Mouse (Mus musculus) lung, postnatal 10 days (tissue): ENCODE measurements around the gene Atf6b.

ENCODE experiments used
- DNase-seq: peaks from one replicate; pipeline ENCODE4 v3.0.0; 2021

The Atf6b gene

DNA sequence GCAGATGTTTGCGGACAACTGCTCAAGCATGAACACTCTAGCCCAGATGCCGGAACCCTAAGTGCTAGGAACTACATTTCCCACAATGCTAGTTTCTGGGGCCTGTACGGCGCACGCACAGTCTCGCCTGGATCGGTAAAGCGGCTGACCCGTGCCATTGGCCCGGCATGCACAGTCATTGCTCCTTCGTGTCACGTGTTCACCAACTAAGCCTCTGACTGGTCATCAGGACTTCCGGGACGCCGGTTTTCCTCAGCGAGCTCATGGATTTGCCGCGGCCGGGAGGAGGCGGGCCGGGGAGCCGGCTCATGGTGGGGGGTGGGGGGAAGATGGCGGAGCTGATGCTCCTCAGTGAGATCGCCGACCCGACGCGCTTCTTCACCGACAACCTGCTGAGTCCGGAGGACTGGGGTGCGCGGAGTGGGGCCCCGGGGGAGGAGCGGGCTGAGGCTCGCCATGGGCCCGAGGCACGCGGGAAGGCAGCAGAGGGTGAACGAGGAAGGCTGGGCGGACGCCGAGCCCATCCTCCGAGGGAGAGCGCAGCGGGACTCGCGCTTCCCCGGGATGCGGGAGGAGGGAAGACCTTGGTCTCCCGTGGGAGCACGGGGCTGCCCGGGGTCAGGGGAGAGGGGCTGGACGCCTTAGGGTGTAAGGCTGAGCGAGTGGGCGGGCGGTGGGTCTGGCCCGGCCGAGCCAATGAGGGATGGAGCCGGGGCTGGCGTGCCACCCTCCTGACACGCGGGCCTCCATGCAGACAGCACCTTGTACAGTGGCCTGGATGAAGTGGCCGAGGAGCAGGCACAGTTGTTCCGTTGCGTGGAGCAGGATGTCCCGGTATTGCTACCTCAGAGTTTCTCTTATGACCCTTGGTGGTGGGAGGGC is at the start of gene Atf6b:
TSS of gene Atf6b (plus strand) at position 241 of the 882 bp plus-strand sequence.
- DNase-seq, result peak; percentile 98

DNA sequence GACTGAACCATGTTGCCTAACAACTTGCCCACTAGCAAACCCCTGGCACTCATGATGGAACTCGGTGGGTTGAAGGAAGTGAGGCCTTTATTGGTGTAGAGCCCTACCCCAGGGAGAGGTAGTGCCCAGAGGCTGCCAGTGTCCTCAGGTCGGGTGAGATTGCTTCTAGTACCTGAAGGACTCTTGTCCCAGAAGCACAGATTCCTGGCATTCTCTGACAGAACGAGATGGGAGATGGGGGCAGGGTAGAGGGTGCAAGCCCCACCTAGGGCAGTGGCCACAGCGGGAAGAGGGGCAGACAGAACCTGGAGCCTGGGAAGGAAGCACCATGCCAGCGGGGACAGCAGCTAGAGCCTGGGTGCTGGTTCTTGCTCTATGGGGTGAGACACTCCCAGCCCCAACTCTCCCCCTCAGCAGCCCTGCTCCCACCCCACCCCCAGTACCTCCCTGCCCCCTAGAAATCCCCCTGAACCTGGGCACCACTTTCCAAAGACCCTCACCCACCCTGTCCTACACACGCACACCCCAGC is 49.3 kb upstream of the Atf6b start, which contains the start of gene Ager:
TSS of gene Ager (plus strand) at position 297 of the 530 bp plus-strand sequence.
- DNase-seq, result peak; percentile 78

DNA sequence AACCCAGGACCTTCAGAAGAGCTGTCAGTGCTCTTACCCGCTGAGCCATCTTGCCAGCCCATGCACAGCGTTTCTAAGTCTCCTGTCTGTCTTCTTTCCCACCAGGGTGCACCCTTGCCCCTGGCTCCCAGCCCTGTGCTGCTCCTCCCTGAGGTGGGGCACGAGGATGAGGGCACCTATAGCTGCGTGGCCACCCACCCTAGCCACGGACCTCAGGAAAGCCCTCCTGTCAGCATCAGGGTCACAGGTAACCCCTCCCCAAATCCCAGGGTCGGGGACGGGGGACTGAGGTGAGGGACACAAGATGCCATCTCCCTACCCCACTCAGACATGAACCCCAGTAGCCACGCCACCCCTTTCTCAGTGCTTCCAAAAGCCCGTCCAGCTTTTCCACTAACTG is 47.1 kb upstream of the Atf6b start:
- no peak for DNase-seq

DNA sequence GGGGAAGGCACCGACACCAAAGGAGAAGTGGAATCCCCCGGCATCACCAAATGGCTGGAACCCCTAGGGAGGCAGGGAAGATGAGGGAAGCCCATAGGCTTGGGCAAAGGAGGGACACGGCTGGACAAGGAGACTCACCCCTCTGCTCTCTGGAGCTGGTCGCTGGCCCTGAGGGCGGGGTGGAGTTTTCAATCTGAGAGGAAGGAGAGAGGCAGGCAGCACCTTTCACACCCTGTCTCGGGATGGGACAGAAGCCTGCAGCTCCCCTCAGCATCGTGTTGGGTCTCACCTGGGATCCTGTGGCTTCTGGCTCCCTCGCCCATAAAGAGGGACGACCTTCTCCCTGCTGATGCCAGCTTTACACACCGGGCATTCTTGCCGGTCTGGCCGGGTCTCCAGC is 45.1 kb upstream of the Atf6b start:
- no peak for DNase-seq

DNA sequence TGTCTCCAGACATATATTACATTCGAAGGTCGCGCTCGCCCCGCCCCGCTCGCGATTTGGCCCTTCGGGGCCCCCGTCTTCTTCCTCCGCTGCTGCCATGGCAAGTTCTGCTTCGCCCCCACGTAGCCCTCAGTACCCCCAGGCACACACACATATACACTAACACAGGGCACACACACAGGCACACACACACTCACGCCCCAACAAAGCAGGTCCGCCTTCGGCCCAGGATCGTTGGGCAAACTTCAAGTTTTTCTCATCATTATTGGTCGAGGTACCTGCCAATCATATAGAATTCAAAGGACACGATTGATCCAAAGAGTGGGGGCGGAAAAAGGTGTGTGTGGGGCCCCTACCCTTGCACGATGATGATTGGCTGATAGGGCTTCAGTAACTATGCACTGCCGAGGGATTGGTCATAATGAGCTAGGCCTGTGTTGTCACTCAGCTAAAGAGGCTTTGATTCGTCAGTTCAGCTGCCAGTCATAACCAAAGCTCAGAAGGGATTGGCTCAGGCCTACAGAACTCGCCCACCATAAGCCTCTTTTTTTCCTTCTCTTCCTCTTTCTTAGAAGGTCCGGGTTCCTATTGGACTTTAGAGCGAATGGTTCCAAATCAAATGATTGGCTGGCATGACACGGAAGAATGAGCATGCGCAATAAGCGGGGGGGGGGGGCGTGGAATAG is 43.4 kb upstream of the Atf6b start, which contains the start of gene Rnf5:
TSS of gene Rnf5 (minus strand) at position 316 of the 686 bp plus-strand sequence.
- DNase-seq, result peak; percentile 100

DNA sequence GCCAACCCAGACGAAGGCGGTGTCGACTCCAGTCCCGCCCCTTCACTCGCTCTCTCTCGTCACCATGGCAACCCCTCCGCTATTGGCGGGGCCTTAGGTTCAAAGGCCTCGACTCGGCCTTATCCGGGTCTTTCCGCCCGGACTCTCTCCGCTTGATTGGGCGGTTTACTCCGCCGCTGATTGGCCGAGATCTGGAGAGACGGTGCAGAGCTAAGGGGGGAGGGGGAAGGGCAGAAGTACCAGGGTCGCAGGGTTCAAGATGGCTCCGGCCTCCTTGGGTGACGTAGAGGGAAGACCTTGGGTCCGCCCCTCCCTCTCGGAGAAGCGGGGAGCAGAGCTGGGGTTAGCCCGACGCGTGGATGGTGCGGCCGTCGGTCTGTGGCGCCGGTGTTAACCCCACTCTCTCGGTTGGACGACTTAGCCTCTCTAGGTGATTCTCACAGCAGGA is 42.9 kb upstream of the Atf6b start, which contains the start of gene Agpat1:
TSS of gene Agpat1 (plus strand) at position 202 of the 448 bp plus-strand sequence.
- peak; percentile 99 for DNase-seq

DNA sequence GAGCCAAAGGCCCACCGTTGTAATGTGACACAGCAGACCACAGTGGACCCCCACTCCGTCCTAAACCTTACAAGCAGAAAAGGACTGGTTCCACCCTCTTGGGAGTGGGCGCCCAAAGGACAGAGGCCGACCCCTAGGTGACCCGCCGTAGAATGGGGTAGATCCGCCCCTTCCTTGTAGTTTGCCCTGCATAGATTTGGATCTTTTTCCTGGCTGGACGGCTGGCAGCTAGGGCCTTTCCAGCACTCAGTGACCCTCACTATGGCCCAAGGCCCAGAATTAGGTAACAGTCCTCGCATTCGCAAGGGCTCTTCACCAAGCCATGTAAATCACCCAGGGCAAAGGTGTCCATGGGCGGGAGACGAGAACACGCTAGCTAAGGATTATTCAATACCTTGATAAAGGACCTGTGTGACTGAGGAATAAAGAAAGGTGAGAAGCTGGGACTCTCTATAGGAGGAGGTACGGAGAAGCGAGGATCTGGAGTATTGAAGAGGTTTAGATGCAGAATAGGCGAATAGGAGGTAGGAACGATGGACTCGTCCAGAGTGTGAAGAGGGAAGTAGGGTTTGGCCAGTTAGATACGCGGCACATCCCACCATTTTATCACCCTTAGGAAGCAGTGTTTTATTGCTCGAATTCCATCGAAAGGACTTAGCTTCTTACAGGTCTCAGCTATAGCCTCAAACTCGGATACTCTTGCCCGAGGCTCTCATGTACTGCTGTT is 42.3 kb upstream of the Atf6b start:
- DNase-seq, result peak; percentile 77

DNA sequence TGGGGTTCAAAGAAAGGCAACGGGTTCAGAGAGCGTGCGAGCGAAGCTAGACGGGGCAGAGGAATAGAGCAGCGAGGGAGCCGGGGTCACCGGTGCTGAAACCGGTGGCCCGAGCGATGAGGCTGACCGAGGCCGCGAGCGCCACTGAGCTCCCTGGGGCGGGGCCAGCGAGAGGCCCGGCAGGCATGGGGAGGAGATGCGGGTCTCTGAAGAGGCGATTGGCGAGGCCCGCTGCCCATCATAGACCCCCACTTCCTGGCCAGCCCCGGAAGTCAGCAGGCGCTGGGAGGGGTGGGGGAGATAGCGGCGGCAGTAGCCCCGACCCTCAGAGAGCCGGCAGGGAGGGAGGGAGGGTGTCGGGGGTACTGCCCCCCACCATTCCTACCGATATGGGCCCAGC is 41.3 kb upstream of the Atf6b start:
- DNase-seq, result peak; percentile 98

DNA sequence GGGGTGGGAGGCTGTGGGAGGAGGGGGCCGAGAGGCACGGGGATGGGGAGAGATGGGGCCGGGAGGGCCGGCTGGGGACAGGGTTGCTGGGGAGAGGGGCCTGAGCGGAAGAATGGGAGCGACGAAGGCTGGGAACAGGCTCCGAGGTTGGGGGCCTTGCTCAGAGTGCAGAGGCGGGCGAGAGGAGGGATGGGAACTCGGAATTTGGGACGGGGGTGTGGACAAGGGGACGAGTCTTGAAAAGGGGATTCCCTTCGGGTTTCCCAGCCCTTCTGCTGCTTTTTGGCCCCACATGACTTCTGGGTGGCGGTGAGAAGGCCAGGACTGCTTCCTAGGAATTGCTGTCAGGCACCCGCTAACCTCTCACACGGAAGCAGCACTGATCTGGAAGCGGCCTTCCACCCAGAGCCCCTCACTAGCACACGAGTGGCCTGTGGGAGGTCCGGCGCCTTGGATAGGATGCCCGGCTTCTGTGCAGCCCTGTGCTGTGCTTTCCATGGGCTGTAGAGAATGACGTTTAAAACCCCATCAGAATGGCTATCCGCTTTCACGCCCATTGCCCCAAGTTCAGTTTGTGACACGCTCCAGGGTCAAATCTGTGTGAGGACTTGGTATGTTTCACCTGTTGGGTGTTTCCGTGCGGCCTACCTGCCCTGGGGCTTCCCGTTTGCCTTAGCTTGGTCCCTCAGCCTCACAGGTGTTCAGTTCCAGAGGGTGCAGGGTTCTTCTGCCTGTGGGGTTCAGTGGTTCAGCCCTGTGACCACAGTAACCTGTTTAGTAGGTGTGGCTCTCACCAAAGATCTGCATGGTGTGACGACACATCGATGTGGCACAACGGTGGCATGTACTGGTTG is 40.5 kb upstream of the Atf6b start:
- DNase-seq, result peak; percentile 54

DNA sequence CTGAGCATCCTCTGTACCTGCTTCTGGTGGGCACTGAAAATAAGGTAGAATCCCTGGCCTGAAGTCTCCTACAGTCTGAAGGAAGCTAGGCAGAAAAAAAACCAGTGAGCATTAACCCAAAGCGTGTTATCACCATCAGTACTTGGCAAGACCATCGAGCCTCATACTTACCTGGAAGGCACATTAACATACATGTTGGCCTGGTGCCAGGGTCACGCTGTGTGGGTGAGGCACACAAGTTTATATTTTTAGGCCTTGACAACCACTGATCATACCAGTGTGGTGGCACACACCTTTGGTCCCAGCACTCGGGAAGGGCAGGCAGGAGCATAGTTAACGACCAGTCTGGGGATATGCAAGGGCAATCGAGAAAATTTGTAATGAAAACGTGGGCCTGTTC is 38.9 kb upstream of the Atf6b start:
- DNase-seq, result no peak

DNA sequence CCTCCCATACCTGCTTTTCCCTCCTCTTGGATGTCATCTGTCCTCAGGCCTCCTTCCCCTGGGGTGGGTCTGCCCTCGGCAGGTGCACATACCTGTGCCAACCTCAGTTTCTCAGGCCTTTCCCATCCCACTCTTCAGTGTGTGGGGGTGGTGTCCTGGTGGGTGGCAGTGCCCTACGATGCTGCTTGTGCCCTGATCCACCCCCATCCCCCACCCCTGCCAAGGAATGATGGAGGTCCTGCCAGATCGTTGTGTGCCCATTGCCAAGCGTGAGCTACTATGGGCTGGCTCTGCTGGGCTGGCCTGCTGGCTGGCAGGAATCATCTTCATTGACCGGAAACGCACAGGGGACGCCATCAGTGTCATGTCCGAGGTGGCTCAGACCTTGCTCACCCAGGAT is 35.9 kb upstream of the Atf6b start:
- DNase-seq, result no peak

DNA sequence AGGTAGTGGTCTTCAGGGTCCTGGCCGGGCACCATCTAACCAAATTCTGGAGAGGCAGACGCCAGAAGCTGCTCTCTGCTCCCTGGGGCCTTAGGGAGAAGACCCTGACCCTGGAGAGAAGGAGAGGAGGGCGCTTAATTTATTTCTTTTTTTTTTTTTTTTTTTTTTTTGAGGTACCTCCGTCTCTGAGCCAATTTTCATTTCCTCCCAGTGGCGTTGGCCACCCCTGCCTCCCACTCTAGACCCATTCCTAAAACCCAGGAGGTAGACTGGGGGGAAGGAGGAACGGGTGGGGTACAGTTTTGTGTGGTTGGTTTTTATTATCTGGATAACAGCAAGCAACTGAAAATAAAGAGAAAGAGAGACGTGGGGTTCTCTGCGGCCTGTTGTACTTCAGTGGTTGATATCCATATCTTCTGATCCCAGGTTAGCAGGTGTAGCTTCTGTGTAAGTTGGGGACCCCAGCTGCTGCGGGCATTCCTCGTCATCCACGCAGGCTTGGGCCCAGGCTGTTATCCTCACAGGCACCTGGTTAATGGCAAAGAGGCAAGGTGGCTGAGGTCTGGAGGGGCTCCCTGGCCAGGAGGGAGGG is 33.8 kb upstream of the Atf6b start:
- DNase-seq, result no peak

DNA sequence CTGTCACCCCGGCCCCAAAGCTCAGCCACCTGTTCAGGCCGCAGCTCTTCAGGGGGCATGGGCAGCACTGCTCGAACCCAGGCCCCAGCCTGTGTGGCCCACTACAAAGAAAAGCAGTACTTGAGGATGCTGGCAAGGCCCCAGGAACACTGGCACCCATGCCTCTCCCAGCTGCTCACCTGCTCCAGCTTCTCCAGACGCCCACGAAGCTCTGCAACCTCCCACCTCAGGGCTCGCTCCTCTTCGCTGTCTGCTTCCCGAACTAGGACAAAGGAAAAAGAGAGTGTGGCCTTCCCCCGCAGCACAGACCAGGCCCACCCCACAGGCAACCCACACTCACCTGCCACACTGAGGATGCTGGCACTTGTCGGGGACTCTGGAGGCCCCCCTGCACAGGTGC is 33.1 kb upstream of the Atf6b start:
- no peak for DNase-seq

DNA sequence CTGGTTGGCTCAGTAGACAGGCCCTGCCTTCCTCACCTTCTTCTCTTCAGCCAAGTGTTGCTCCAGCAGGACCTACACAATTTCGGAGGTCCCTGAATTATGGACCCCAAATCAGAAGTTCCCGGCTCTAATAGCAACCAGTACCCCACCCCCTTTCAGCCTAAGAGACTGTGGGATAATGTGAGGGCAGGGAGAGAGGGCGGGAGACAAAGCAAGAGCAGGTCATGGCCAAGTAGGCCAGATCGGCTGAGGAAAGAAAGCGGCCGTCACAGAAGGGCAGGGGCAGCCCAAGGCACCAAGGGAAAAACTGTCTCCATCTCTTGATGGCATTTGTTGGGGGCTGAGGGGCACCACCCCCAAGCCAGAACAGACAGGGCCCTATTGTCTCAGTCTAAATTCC is 31.1 kb upstream of the Atf6b start, which contains the start of gene Egfl8:
TSS of gene Egfl8 (minus strand) at position 101 of the 400 bp plus-strand sequence.
- no peak for DNase-seq

DNA sequence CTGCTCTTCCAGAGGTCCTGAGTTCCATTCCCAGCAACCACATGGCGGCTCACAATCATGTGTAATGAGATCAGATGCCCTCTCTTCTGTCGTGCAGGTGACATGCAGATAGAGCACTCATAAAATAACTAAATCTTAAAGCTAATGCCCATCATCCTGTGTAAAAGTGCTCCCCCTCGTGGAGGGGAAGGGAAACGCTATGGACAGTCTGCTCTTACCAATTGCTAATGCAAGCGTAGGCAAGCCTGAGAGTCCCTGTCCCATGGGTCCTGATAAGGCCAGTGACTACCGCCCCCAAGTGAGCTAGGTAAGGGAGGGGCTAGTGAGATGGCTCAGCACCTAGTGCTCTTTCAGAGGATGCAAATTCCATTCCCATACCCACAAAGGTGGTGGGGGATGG is 27.9 kb upstream of the Atf6b start:
- peak; percentile 86 for DNase-seq

DNA sequence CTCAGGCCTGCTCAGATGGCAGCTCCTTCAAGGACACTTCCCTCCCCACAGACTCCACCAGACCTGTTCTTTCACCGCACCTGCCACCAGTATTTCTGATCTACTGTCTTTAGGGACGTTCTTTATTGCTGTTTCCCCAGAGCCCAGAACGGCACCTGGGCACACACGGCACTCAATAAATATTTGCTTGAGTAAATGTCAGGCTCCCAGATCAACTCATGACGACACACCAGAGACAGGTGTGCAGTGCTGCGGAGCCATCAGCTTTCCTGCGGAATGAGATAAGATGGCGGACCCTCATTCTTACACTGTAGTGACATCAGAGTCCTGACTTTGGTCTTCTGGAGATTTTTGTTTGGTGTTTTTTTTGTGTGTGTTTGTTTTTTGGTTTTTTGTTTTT is 25.9 kb upstream of the Atf6b start:
- no peak for DNase-seq

DNA sequence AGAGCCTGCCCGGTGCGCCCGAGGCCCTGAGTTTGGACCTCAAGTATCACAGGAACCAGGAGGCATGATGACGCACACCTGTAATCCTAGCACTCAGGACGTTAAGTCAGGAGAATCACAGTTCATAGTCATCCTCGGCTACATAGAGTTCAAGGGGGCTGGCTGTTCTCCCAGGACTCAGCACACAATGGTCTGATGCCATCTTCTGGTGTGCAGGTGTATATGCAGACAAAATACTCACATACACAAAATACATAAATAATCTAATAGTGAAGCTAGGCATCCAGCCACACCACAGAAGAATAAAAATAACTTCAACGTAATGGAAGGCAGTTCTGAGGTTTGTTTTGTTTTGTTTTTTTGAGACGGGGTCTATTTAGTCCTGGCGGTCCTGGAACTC is 23.8 kb upstream of the Atf6b start:
- no peak for DNase-seq

DNA sequence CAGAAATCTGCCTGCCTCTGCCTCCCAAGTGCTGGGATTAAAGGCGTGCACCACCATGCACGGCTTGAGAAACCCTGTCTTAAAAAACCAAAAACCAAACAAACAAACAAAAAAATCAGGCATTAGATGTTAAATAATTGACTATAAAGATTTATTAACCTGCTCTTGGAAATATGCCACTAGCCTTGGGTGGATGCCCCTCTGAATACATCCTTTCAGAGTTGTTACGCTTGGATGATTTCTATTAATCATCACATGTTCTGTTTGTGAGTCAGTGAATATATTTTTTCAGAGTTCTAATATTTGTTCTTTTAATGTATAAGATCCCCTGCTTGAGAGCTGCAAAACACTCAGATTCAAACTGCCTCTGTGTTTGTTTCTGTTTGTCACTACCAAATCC is 22.0 kb upstream of the Atf6b start:
- DNase-seq, result no peak

DNA sequence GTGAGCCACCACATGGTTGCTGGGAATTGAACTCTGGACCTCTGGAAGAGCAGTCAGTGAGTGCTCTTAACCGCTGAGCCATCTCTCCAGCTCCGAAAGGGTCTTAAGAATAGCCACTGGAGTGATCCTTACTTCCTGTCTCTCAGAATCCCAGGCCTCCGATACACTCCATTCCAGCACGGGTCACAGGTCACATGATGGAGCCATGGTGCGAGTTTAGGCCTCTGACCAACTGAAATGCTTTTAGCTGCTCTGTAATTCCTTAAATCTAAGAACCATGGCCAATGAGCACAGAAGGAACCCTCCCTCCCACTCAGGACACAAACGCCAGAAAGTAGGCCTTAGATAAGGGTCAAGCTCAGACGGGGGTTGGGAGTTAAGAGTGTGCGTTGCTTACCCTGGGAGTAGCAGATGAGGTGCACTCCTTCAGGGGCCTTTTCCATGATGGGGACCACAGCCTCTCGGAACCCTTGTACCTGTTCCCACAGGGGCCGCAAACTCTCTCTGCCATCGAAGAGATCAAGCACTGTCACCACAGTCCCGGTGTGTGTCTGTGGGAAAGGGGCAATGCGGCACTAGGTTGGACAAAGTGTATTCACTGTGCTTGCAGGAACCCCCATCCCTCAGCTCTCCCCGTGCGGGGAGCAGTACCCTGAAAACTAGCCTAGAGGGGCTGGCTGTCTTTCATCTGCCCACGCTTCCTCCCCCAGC is 20.7 kb upstream of the Atf6b start:
- DNase-seq, result no peak

DNA sequence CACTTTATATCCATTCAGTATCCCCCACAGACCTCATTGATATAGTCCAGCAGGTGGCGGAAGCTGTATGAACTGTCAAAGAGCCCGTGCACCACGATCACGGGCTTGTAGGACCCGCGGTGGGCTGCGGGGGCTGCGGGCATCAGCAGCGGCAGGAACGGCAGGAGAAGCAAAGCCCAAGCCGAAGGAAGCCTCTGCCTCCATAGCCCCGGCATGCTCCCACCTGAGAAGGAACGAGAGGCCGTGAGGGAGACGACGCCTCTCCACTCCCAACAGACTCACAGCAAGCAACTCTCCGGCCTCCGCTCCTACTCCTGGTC is 20.2 kb upstream of the Atf6b start:
- DNase-seq, result peak; percentile 62
